Mouse (Mus musculus) ES-Bruce4 (cell line): ENCODE data around the gene Ppp1r14c.

Experiments
- CTCF ChIP-seq: IDR thresholded peaks from one replicate; pipeline ENCODE4 v1.8.1; 2011; ENCODE audit warnings: low read depth, low read length
- POLR2A ChIP-seq: IDR thresholded peaks from one replicate; pipeline ENCODE4 v1.8.1; 2011; ENCODE audit warnings: low read length; ENCODE audit not compliant: insufficient read depth

GRCm38 (mm10) chr10:3496791-3497190 lies 130.9 kb downstream of the Ppp1r14c start:
- no peak for TF ChIP-seq CTCF
- TF ChIP-seq POLR2A = no peak
